Mouse (Mus musculus): ENCODE measurements at regions not wholly inside any gene's neighbourhood (a gene's known extent, or its start where the extent isn't known, plus 50 kb on each side); places are given as distances from the start of the nearest gene placed in this dataset.

GRCm38 (mm10) chr4:45746451-45746850 is 52.4 kb upstream of the Aldh1b1 start:
- no peak for DNase-seq (ENCODE audit: low spot score in 2 of 2)

GRCm38 (mm10) chr4:45745746-45746145 is 53.1 kb upstream of the Aldh1b1 start:
- no peak for DNase-seq (ENCODE audit: low spot score in 2 of 2)

GRCm38 (mm10) chr4:45744849-45745407 is 53.9 kb upstream of the Aldh1b1 start:
- no peak for DNase-seq (ENCODE audit: low spot score in 2 of 2)

- no peak for DNase-seq (ENCODE audit: low spot score in 2 of 2)
Observed at GRCm38 (mm10) chr4:45740779-45741365, 58.0 kb upstream of the Aldh1b1 start.

GRCm38 (mm10) chr4:45740319-45740718 is 58.5 kb upstream of the Aldh1b1 start:
- no peak for DNase-seq (ENCODE audit: low spot score in 2 of 2)

GRCm38 (mm10) chr4:45739696-45740095 is 59.1 kb upstream of the Aldh1b1 start:
- no peak for DNase-seq (ENCODE audit: low spot score in 2 of 2)

GRCm38 (mm10) chr4:45739168-45739567 is 59.7 kb upstream of the Aldh1b1 start:
- DNase-seq (ENCODE audit: low spot score in 2 of 2): no peak

- DNase-seq (ENCODE audit: low spot score in 2 of 2): no peak
Observed at GRCm38 (mm10) chr4:45738746-45739145, 60.1 kb upstream of the Aldh1b1 start.

- DNase-seq (ENCODE audit: low spot score in 2 of 2): no peak
Observed at GRCm38 (mm10) chr4:45736215-45736815, 62.5 kb upstream of the Aldh1b1 start.

- DNase-seq (ENCODE audit: low spot score in 2 of 2): no peak
Observed at GRCm38 (mm10) chr4:45734011-45734410, 64.8 kb upstream of the Aldh1b1 start.

- DNase-seq (ENCODE audit: low spot score in 2 of 2): no peak
Observed at GRCm38 (mm10) chr4:45730862-45731831, 67.7 kb upstream of the Aldh1b1 start.

GRCm38 (mm10) chr4:45729801-45730200 is 69.0 kb upstream of the Aldh1b1 start:
- no peak for DNase-seq (ENCODE audit: low spot score in 2 of 2)

- no peak for DNase-seq (ENCODE audit: low spot score in 2 of 2)
Observed at GRCm38 (mm10) chr4:45728825-45729224, 70.0 kb upstream of the Aldh1b1 start.

- no peak for DNase-seq (ENCODE audit: low spot score in 2 of 2)
Observed at GRCm38 (mm10) chr4:45727915-45728314, 70.9 kb upstream of the Aldh1b1 start.

- DNase-seq (ENCODE audit: low spot score in 2 of 2): no peak
Observed at GRCm38 (mm10) chr4:45727474-45727873, 71.3 kb upstream of the Aldh1b1 start.

- DNase-seq (ENCODE audit: low spot score in 2 of 2): no peak
Observed at GRCm38 (mm10) chr4:45726783-45727182, 72.0 kb upstream of the Aldh1b1 start.

- DNase-seq (ENCODE audit: low spot score in 2 of 2): peak in 1 of 2 experiments; percentile 39
Observed at GRCm38 (mm10) chr4:45725055-45725910, 73.5 kb upstream of the Aldh1b1 start.

GRCm38 (mm10) chr4:45720352-45720751 is 78.5 kb upstream of the Aldh1b1 start:
- no peak for DNase-seq (ENCODE audit: low spot score in 2 of 2)

GRCm38 (mm10) chr4:45719564-45719963 is 79.3 kb upstream of the Aldh1b1 start:
- DNase-seq (ENCODE audit: low spot score in 2 of 2): no peak

- DNase-seq (ENCODE audit: low spot score in 2 of 2): no peak
Observed at GRCm38 (mm10) chr4:45715878-45716277, 82.9 kb upstream of the Aldh1b1 start.

GRCm38 (mm10) chr4:45713837-45714508 is 84.8 kb upstream of the Aldh1b1 start:
- peak; percentile 65 to 67 for DNase-seq (ENCODE audit: low spot score in 2 of 2)
